Mouse (Mus musculus) G1E-ER4 (cell line): ENCODE results near the gene Cebpe. TPM values are rescaled to one million over a fixed set of nuclear protein-coding genes. Genes with fewer than 3 reads are reported as not detected.

Experiments used
- GATA1 ChIP-seq: IDR thresholded peaks from one replicate; pipeline ENCODE4 v1.8.0; 2012; ENCODE audit warnings: low read length, inconsistent platforms
- polyA plus RNA-seq: library from polyadenylated mRNA; stranded (reverse); fragments of >175 nt; gene quantifications from 2 replicates; pipeline ENCODE4 v1.2.3, GENCODE M21; 2012

Cebpe gene
- polyA plus RNA-seq, 1 experiment, result not detected

DNA sequence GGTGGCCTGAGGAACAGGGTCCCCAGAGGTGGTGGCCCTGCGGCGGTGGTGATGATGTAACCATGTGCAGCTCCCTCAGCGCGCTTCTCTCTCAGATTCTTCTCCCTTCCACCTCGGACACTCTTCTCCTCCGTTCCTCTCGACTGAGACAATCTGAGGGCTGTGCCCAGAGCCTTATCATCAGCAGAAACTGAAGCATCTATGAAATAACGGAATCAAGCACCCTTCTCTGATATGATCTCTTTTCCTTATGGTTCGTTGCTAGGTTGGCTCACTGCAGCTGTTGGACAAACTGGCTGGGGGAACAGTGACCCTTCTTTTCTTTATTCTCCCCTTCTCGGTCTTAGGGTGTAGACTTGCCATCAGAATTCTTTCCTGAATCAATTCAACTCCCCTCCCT, 8.8 kb downstream of the Cebpe start:
- TF ChIP-seq GATA1, result no peak

DNA sequence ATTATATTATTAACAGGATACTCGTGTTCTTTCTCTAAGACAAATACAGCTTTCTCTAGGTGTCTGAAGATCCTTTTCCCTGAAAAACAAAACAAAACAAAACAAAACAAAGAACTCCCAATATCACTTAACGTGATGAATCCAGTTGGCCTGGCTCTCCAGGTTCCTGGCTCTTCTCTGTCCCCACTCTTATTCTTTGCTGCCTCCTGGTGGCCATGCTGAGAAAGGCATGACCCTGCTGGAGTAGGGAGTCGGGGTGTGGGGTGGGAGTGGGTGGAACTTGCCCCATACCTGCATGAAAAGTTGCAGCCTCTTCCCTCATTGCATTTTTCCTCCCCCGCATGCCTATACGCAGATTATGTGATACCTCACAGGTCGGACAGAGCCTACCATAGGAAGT, 10.7 kb downstream of the Cebpe start:
- TF ChIP-seq GATA1, result no peak

DNA sequence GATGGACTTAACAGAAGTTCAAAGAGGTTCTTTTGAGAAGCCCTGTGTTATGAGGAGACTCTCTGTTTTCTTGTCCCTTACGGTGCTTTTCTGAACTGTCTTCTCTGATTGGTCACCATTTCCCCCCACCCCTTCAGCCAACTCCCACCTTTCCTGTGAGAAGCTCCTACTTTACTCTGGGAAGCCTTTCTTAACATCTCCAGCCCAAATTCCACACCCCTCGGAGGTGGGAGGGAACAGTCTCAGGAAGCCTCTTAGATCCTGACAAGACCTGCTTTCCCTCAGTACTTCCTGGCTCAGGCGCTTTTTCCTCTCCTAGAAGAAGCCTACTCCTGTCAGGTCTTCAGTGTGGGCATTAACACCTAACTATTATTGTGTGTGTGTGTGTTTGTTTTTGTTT, 12.4 kb downstream of the Cebpe start:
- TF ChIP-seq GATA1, result no peak

DNA sequence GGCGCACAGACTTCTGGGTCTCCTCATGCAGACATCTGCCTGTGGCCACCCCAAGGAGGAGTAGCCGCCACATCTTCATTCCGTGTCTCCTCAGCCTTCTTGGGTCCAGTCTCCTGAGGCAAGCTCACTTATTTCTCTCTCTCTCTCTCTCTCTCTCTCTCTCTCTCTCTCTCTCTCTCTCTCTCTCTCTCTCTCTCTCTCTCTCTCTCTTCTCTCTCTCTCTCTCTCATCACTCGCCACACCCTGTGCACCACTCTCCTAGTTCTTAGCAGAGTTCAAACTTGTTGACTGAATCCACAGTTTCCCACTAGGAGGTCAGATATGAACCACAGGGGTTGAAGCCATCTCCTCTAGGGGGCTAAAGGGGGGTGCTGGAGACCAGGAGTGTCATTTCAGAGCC, 13.2 kb downstream of the Cebpe start, which contains the start of gene Gm29776:
TSS of gene Gm29776 (minus strand) at position 101 of the 400 bp plus-strand sequence.
- TF ChIP-seq GATA1, result no peak

DNA sequence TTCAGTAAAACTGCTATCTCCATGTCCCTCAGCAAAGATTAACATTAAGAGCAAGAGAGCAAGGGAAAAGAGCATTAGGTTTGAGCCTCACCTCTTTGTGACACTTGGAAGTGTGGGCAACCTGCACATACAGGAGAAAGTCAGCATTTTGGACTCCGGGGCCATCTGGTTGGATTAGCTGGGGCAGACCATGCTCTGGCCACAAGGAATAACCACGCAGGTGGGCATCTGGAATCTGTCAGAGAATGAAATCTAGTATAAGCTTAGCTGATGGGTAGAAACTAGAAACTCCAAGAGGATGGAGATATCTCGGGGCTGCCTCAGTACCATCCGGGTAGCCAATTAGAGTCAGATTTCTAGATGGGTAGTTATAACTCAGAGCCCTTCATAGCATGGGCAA, 15.2 kb downstream of the Cebpe start:
- no peak for TF ChIP-seq GATA1

DNA sequence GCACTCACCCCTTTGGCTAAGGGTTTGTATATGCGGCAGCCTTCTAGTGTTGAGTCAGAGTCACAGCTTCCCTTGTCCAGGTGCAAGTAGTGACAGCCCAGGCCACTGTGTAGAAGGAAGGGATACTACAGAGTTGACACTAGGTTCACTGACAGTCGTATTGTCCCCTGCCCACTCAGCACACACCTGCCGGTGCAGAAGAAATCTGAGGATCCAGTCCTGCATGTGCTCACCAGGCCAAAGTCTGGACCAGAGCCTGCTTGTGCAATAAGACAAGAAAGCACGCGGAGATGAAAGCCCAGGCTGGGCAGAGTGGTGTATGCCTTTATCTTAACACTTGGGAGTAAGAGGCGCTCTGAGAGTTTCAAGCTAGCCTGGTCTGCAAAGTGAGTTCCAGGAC, 16.9 kb downstream of the Cebpe start:
- TF ChIP-seq GATA1, result no peak

DNA sequence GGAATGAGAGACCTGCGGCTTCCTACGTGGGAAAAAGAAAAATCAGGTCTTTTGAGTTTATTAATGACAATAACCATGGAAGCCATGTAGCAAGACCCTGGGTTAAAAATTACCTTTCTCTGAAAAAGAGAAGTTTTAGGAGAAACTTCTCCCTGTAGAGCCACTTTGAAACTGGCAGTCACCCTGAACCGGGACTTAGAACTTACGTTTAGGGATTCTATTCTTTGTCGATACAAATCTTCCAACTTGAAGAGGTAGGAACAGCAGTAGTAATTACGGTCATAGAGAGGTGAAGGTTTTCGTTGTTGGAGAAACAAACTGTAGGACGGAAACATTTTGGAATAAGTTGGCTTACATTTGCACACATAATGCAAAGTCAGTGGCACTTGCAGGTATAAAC, 24.7 kb downstream of the Cebpe start:
- no peak for TF ChIP-seq GATA1

DNA sequence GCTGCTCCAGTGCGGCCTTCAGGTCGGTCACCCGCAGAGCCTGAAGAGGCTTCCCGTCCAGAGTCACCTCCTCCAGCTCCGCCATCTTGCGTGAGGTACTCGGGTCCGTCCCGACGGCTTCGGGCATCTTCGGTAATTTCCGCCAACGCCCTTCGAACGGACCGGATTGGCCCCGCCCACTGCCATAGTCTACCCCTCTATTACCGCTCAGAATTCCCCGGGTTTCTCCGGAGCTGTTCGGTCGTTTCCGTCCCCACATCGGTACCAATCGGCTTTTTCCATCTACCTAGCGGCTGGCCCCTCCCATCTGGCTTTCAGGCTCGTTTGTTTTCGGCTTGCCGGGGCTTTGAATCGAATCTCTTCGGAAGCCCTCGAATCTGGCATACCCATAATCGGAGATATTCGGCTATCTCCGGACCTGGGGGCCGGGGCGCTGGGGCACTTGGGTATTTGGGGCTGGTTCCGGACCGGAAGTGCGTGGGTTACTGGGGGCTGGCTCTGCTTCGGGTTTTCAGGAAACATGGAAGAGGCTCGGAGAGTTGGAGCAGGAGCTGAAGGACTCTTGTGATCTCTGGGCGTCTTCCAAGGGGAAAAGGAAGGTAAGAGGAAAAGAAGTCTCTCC, 25.3 kb downstream of the Cebpe start, which contains the start of gene Acin1:
TSS of gene Acin1 (minus strand) at position 410 of the 622 bp plus-strand sequence.
- TF ChIP-seq GATA1, result no peak

DNA sequence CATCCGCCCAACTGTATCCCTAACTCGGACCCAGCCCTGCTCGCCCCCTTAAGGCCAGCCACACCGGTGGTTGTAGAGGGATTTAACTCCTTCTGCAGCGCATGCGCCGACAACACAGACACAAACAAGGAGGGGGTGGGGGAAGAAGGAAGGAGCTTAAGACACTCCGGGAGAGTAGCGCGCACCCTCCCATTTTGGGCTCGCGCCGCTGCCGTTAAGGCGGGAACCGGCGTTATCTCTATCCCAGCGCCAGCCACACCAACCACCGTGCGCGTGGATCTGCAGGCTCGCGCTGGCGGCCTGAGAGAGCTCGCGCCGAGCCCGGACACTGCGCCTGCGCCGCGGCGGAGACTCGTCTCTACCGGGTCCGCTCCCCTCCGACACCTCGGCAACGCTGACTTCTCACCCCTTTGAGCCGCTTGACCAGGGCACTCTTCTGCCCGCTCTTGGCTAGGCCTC, 25.9 kb downstream of the Cebpe start, which contains the start of gene 1700123O20Rik:
TSS of gene 1700123O20Rik (plus strand) at position 154 of the 459 bp plus-strand sequence.
- TF ChIP-seq GATA1, result peak; percentile 33

DNA sequence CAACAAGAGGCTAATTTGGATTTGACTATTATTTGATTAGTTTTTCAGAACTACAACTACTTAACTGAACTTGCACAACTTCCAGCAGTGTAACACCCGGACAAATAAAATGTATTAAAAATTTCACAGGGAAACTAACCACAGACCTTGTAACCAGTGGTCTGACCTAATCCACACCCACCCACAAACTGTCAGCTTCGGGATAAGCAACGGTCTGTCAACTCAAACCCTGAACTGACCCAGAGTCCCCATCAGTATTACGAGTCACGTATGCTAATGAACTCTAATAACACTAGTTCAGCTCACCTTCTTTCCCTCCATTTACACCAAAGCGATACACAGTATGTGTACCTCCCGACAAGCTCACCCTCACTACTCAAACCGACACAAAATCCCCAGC, 26.5 kb downstream of the Cebpe start:
- no peak for TF ChIP-seq GATA1

DNA sequence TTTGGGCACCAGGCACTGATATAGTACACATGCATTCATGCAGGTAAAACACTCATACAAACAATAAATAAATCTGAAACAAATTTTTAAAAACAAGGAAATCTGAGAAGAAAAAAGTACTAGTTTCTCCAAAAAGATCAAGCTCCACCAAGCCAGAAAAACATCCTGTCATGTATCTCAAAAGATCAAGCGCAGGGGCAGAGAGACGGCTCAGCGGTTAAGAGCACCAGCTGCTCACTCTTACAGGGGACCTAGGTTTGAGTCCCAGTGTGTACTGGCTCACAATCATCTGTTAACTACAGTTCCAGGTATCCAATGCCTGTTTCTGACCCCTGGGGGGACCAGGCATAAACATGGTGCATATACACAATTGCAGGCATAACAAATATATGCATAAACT, 29.6 kb downstream of the Cebpe start:
- TF ChIP-seq GATA1, result no peak

DNA sequence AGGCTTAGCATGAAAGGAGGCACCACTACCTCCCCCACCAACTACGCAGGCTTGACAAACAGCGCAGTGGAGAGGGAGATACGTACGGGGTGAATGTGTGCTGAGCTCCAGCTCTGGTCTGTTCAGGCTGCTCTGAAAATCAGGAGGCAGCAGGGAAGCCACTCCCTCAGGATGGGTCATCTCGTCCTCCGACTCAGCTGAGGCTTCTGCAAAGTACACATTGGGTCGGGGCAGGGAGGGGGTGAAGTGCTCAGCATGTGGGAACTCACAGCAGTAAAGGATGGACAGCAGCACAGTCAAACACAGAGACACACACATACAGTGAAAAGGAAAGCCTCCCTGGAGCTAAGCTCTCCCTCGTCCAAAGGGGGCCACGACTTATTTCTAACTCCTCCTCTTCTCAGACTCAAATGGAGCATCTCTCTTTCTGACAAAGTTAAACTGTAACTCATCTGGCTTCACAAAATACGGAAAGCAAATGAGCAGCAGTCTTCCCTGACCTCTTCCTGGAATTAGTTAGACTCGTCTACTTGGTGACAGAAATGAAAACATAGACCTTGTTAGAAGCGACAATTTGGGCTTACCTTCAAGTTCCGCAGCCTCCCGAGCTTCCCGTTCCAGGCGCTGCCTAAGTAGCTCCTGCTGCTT, 33.2 kb downstream of the Cebpe start:
- no peak for TF ChIP-seq GATA1

DNA sequence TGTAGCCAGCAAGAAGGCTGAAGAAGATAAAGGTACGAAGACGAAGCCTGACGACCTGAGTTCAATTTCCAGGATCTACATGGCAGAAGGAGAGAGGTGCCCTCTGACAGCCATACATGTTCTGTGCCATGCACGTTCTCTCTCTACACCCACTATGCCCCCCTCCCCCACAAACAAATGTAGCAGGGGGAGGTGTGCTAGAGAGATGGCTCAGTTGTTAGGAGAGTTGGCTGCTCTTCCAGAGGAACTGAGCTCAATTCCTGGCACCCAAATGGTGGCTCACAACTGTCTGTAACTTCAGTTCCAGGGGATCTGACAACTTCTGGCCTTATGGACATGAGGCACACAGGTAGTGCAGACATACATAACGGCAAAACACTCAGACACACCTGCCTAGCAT, 35.7 kb downstream of the Cebpe start:
- TF ChIP-seq GATA1, result no peak

DNA sequence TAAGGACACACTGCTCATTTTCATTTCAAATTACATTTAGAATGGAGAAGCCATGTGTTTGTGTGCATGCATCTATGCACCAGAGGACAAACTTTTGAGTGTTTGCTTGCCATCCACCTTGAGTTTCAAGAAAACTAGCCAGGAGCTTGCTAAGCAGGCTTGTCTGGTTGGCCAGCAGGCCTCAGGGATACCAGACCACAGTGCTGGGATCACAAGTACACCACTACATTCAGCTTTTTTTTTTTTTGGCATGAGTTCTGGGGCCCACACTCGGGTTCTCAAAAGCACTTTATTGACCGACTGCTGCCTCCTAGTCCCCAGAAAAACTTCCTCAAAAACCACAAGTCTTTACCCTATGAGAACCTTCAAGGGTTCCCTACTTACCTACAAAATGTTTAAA, 37.7 kb downstream of the Cebpe start:
- no peak for TF ChIP-seq GATA1

DNA sequence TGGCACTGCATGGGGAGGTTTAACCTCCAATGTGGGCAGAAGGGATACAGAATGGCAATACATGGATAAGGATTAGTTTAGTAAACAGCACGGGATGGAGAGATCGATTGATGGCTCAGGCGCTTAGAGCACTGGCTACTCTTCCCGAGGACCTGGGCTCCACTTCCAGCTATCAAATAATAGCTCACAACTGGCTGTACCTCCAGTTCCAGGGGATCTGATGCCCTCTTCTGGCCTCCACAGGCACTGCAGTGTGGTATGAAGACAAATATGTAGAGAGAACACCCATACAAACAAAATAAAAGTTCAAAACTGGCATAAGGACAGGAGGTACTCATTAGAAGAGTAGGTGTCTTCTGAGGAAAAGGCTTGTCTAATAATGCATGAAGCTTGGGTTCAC, 42.6 kb downstream of the Cebpe start:
- no peak for TF ChIP-seq GATA1

DNA sequence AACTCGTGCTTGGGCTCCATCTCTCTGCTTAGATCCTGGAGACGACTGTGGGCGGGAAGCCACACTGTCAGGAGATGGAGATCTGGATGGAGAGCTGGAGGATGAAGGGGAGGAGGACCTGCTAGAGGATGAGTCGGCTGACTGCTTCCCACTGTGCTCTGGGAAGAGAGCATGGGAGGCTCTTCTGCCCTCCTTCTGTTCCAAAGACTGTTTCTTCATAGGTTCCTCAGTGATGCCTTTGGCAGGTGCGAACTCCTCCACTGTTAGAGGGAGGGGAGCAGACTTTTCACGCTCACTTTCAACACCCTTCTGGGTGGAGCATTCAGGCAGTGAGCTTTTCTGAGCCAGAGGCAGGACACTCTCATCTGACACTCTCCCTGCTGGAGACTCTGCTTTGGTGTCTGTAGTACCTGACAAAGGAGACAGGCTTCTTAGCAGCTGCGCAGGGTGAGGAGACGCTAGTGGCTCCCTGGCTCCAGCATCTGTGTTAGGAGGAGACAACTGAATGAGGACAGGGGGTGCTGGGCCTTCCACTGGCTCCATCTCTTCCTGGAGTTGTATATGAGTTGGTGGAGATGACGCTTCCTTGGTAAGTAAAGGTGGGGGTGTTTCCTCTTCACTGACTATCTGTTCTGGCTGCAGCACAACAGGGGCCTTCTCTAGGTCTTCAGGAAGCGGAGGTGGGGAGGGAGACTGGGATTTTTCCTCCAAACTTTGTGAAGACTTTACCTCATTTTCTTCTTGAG, 47.3 kb downstream of the Cebpe start:
- TF ChIP-seq GATA1, result no peak

Other genes starting within 250 kb of the Cebpe start
- gene Lrp10, start 248.0 kb downstream of the Cebpe start, polyA plus RNA-seq, result 345 and 440 TPM in 2 replicates
- 0.31 and 0.32 TPM in 2 replicates for gene Rem2, start 236.1 kb downstream of the Cebpe start, polyA plus RNA-seq
- 166 and 236 TPM in 2 replicates for gene Prmt5, start 194.6 kb downstream of the Cebpe start, polyA plus RNA-seq
- 37.7 and 58.3 TPM in 2 replicates for gene Haus4, start 157.6 kb downstream of the Cebpe start, polyA plus RNA-seq
- 0.08 and 0.12 TPM in 2 replicates for gene Ajuba, start 134.6 kb downstream of the Cebpe start, polyA plus RNA-seq
- gene 4931414P19Rik, start 106.2 kb downstream of the Cebpe start, polyA plus RNA-seq, result 19.6 and 20.0 TPM in 2 replicates
- gene Psmb5, start 94.2 kb downstream of the Cebpe start, polyA plus RNA-seq, result 193 and 266 TPM in 2 replicates
- gene Psmb11, start 90.7 kb downstream of the Cebpe start, polyA plus RNA-seq, result not detected in 2 replicates
- not detected in 2 replicates for gene Gm17606, start 71.2 kb downstream of the Cebpe start, polyA plus RNA-seq
- gene Cdh24, start 70.8 kb downstream of the Cebpe start, polyA plus RNA-seq, result 2.3 and 2.8 TPM in 2 replicates
- 6.6 and 9.8 TPM in 2 replicates for gene 1700123O20Rik, start 26.0 kb downstream of the Cebpe start, polyA plus RNA-seq
- 516 and 685 TPM in 2 replicates for gene Acin1, start 25.2 kb downstream of the Cebpe start, polyA plus RNA-seq
- gene Gm29776, start 13.3 kb downstream of the Cebpe start, polyA plus RNA-seq, result not detected in 2 replicates
- gene Slc7a8, start 69.8 kb upstream of the Cebpe start, polyA plus RNA-seq, result 79.2 and 81.1 TPM in 2 replicates
- gene Rnf212b, start 102.0 kb upstream of the Cebpe start, polyA plus RNA-seq, result not detected in 2 replicates
- 1.5 and 1.6 TPM in 2 replicates for gene Homez, start 158.8 kb upstream of the Cebpe start, polyA plus RNA-seq
- gene Ppp1r3e, start 165.4 kb upstream of the Cebpe start, polyA plus RNA-seq, result 1.3 and 2.3 TPM in 2 replicates
- 41.2 and 42.5 TPM in 2 replicates for gene Bcl2l2, start 171.2 kb upstream of the Cebpe start, polyA plus RNA-seq
- 5.5 and 10.3 TPM in 2 replicates for gene Gm20521, start 171.3 kb upstream of the Cebpe start, polyA plus RNA-seq
- gene Pabpn1, start 180.3 kb upstream of the Cebpe start, polyA plus RNA-seq, result 412 and 528 TPM in 2 replicates
- not detected in 2 replicates for gene Slc22a17, start 201.0 kb upstream of the Cebpe start, polyA plus RNA-seq
- gene Efs, start 214.0 kb upstream of the Cebpe start, polyA plus RNA-seq, result 0.04 TPM in 1 of 2 replicates, not detected in the other
- not detected in 2 replicates for gene Il25, start 220.5 kb upstream of the Cebpe start, polyA plus RNA-seq
- not detected in 2 replicates for gene Cmtm5, start 224.1 kb upstream of the Cebpe start, polyA plus RNA-seq